Mouse (Mus musculus) embryo, embryonic 9.5 days (tissue): ENCODE data around the gene Aip.
A peak's percentile ranks its signal among the peaks of the same experiment; 100 is the strongest.

ENCODE experiments used
- DNase-seq: peaks from one replicate; pipeline ENCODE4 v3.0.0-alpha.2; 2017; ENCODE audit errors: extremely low spot score

The Aip gene

DNA sequence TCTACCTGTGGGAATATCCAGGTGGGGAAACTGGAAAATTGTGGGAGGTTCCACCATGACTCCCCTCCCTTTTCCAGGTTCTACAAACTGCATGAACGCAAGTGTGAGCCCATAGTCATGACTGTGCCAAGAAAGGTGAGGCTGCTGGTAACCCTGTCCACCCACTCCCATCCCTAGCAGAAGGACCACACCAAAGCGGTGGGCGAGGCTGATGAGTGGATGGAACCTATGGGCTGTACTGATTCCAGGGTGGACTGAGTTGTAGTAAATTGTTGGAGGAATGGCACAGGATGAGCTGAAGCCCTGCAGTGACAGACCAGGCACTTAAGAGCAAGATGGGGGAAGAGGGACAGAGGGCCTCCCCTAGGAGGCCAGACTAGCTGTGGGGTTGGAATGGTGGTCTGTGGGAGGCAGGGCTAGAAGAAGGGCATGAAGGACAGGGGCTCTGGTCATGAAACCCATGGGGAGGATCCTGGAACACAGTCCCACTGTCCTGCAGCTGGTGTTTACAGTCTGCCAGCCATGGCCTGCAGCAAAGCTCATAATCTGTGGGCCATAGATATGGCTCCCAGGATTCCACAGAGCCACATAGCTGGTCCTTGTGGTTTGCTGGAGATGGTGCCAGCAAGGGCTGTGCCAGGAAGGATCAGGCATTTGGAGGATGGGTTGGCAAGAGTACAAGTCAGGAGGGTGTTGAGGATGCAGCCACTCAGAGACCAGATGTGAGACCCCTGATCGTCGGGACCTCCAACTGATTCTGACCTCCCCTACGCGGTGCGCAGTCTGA lies 27.0 kb upstream of the Aip start:
- no peak for DNase-seq

DNA sequence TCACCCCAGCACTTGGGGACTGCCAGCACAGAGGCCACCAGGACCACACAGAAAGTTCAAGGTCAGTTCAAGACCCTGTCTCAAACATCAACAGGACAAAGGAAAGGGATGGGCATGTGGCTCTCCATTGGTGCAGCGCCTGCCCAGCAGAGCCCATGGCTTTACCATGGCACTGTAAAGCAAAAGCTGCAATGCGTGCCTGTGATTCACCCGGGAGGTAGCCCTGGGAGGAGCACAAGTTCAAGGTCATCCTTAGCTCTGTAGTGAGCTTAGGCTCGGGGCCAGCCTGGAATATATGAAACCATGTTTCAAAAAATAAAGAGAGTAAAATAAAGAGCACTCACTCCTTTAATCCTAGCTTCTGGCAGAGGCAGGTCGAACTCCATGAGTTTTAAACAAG lies 26.2 kb upstream of the Aip start:
- no peak for DNase-seq

DNA sequence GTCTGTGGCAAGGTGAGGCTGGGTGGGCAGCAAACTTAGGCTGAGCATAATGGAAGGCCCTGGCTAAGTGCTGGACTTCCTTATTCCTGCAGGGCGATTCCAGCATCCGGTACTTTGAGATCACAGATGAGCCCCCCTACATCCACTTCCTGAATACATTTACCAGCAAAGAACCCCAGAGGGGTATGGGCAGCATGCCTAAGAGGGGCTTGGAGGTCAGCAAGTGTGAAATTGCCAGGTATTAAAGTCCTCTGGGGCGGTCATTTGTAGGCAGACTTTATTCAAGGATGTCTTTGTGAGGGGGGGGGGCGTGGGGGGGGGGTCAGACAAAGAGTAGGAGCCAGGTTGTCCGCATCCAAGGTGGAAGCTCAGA lies 25.8 kb upstream of the Aip start:
- DNase-seq, result no peak

DNA sequence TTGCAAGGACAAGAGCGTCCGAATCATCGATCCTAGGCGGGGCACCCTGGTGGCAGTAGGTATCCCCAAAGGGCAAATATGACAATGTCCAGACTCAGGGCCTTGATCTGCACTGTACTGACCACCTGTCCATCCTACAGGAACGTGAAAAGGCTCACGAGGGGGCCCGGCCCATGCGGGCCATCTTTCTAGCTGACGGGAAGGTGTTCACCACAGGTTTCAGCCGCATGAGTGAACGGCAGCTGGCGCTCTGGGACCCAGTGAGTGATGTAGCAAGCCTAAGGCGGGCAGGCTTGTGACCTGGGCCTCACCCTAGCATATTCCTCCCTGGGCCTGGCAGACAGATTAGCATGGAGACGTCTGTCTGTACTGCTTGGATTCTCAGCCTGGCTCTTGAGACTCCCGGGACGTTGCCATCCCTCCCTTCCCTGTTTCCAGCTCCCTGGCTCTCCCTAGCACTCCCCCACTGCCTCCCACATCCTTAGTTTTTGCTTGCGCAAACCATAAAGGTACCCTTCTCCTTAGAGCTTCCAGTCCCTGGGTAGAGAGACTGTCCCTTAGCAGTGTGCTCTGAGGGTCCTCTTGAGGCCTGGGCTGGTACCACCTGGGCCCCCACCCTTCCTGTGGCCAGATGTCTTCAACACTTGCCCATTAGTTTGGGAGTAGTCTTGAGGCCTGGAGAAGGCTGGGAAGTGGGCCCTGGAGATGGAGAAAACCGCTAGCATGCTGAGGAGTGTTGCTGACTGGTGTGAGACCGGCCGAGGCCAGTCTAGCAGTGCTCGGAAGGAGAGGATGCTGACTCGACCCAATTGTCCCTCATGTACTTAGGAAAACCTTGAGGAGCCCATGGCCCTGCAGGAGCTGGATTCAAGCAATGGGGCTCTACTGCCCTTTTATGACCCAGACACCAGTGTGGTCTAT lies 25.2 kb upstream of the Aip start:
- DNase-seq, result no peak

DNA sequence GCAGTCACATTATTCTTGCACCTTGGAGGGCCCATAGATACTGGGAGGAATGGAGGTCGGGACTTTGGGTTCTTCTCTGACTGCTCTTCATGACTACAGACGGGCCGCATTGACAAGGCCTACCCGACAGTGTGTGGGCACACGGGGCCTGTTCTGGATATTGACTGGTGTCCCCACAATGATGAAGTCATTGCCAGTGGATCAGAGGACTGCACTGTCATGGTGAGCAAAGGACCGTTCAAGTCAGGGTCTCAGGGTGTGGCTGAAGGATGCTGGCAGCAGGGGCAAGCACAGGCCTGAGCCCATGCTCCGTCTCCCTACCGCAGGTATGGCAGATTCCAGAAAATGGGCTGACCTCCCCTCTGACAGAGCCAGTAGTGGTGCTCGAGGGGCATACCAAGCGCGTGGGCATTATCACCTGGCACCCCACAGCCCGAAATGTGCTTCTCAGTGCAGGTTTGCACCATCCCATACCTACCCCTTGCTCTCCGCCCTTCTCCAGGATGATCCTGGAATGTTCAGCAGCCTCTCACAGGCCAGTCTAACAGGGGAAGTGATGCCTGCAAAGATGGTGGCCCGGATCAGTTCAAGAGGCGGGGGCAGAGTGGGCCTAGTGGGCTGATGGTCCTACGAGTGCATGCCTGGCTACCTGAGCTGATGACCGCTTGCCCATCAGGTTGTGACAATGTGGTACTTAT lies 24.3 kb upstream of the Aip start:
- DNase-seq, result no peak

DNA sequence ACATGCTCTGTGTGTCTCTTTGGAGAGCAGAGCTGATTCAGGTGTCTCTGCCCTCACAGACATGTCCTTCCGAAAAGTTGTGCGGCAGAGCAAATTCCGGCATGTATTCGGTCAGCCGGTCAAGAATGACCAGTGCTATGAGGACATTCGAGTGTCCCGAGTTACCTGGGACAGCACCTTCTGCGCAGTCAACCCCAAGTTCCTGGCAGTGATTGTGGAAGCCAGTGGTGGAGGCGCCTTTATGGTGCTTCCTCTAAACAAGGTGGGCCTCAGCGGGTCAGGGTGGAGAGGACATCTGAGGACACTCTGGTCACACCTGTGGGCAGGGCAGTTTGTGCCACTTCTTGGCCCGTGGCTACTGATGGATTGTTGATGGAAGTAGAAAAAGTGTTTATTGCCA lies 23.6 kb upstream of the Aip start:
- no peak for DNase-seq

DNA sequence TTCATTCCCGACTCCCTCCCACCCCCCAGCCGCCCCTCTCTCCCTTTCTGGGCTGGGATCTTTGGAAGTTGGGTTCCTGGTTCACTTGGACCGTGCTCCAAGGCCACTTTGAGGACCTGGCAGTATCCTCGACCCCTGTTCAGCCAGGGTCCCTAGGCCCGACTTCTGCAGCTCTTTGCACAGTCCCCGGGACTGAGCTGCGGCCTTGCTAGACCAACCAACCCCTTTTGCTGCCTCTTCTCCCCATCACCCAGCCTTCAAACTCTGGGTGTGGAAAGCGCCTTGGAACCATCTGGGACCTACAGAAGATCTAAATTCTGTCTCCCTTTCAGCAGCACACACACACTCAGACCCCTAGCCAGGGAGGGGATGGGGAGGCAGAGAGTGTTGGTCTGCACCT lies 23.2 kb upstream of the Aip start:
- DNase-seq, result no peak

DNA sequence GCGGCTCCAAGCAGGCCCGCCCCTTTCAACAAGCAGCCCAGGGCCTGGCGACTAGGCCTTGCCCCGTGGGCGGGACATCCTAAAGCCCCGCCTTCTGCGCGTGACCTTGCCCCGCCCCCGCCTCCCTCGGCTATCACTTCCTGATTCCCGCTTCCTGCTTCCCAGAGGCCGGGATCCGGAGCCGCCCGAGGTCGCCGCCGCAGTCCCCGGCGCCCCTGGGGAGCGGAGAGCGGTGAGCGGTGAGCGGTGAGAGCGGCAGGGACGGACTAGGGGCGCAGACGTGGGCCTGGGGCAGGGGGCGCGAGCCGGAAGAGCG lies 22.8 kb upstream of the Aip start, which contains the start of gene Coro1b:
TSS of gene Coro1b (plus strand) at position 129 of the 316 bp plus-strand sequence.
- peak; percentile 98 for DNase-seq

DNA sequence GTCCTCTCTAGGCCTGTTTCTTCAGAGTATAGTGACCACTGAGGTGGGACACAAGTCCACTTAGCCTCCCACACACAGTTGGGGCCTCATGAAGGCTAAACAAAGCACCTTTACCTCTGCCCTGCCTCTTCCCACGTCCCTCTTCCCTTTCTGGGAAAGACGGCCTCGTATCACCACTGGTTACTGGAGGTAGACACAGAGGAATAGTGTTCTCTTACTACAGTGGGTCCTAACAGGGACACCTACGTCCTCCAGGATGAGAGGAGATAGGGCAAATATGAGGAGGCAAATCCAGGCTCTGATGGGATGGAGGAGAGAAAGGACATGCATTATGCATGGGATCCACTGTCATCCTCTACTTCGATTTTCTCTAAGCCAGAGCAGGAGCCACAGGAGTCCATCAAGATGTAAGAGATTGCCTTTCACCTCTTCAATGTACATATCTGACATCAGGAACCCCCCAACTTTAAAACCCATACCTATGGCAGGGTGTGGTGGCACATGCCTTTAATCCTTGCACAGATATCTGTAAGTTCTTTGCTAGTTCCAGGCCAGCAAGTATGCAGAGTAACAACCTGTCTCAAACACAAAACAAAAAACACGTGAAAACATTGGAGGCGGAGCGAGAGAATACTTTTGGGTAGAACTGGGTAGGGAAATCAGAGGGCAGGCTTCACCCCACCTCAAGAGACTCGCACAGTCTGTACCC lies 22.3 kb upstream of the Aip start:
- no peak for DNase-seq

DNA sequence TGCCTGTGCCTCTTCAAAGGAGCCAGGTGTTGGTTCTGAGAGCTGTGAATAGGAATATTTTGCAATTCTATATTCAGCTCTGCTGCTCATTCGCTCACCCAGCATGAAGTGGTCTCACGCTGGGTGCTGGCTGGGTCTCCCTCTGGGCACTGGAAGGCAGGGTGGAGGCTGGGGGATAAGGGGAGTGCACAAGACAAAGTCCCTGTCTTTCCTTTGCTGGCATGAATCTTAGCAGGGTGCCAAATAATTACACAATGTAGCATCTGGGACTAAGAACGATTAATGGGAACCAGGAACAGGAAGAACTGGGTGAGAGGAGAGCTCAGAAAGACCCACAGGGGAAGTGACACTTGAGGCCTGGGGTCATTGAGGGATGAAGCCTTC lies 21.4 kb upstream of the Aip start:
- no peak for DNase-seq

DNA sequence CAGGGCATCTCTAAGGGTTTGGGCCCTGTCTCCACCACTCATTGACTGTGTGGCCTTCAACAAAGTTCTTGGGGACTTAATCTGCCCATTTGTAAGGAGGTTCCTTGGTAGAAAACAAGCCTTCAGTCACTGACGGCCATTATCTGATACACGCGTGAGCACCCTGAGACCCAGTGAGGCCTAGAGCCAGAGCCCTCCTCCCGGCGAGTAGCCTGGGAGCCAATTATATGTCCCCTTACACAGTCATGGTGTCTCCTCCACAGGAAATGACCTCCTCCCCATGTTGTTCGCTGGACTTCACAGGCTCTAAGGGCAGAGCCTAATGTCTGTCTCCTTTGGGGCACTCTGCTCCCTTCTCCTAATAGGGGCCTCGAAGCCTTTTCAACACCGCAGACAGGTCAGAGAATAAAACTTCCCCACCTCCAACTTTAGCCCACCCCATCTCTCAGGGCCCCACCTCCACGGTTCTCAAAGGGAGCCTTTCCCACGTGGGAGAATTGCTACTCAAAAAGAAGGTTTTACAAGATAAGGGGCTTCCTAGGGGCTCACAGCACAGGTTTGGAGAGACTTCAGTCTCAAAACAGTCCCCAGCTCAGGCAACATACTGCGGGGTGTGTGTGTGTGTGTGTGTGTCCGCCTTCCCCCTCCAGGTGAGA lies 20.8 kb upstream of the Aip start:
- no peak for DNase-seq

DNA sequence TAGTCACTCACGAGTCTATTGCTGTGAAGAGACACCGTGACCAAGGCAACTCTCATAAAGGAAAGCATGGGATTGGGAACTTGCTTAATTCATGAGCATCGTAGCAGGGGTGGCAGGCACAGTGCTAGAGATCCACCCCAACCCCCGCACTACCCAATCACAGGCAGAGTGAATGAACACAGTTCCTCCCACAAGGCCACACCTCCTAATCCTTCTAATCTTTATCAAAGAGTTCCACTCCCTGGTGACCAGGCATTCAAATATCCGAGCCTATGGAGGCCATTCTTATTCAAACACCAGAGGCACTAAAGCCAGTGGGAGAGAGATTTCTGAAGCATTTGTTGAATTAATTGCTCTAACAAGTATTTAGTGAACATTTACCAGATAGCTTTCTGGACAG lies 20.3 kb upstream of the Aip start:
- no peak for DNase-seq

DNA sequence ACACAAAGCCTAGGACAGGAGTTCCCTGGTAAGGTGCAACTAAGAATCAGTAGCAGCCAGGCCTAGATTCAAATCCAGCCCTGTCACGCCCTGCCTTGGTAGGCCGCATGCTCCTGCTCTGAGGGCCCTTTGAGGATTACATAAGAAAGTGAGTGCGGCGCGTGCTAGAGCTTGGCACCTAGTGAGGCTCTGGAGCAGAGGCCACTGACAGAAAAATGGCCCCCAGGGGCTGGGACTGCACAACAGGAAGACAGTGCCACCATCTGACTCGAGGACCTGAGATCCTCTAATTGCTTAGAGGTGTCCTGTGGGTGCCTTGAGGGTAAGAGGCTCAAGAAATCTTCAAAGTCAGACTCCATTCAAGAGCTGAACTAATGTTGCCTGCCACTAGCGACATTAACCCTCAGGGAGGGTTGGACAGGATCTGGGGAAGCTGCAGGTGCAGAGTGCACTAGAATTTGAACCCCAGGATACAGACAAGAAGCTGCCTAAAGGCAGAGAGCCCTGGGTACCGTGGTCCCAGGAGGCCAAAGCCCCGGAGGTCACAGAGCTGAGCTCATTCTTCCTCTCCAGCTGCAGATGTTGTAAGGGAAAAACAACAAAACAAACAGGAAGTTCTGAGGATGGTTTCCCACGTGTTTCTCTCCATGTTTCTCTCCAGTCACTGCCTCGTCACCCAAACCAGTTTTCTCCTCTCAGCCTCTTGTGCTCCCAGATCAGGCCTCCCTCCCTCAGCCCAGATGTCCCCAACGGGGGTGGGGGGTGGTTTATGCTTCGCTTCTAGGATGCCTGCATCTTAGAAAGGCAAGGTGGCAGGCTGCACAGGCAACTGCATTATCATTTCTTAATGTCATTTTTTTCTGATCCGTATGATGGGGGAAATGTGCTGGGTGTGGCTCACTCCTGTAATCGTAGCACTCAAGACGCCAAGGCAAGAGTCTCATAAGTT lies 19.2 kb upstream of the Aip start:
- DNase-seq, result no peak

DNA sequence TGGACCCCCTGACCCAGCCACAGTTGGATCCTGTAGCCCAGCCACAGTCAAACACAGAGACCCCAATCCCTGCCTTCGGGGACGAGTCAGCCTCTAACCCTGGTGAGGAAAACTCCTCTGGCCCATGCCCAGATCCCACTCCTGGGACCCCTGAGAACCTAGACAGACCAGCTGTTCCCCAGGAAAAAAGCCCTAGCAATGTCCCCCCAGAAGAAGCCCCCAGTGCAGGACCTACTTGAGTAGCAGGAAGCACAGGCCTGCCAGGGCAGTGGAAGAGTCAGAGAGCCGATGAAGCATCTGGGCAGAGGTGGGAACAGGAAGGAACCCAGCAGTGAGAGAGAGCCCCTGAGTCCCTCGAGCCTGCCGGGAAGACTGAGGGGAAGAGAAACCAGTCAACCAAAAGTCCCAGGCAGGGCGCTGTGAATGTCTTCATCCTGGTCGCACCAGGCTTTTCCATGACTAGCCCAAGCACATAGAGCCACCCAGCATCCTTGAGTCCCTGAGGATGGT lies 18.2 kb upstream of the Aip start, which contains the start of gene Cabp4:
TSS of gene Cabp4 (minus strand) at position 275 of the 510 bp plus-strand sequence.
- no peak for DNase-seq

DNA sequence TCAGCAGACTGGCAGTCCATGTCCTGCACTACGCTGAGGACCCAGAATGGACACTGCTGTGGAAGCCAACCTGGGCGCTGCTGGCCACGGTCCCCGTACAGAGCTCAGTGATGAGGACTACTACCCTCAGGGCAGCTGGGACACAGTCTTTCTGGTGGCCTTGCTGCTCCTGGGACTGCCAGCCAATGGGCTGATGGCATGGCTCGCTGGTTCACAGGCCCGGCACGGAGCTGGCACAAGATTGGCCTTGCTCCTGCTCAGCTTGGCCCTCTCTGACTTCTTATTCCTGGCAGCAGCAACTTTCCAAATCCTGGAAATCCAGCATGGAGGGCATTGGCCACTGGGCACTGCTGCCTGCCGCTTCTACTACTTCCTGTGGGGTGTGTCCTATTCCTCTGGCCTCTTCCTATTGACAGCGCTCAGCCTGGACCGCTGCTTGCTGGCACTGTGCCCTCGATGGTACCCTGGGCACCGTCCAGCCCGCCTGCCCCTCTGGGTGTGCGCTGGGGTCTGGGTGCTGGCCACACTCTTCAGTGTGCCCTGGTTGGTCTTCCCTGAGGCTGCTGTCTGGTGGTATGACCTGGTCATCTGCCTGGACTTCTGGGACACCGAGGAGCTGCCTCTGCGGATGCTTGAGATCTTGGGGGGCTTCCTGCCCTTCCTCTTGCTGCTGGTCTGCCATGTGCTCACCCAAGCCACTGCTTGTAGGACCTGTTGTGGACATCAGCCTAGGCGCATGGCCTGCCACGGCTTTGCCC lies 16.9 kb upstream of the Aip start:
- DNase-seq, result no peak

DNA sequence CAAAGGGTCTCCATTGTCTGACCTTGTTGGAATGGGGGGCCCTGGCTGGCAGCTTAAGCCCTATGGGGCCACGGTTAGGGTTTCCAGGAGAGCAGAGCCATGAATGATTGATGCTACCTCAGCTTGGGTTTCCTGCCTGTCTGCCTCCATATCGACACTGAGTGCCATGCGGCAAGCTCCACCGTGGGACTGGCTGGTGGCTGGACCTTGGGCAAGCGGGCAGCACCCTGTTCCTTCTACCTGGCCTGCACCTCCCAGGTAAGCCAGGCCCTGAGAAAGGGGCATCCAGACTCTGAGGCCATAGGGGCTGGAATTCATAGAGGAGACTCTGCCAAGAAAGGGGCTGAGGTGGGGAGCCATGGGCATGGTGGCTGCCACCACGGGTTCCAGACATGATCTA lies 14.5 kb upstream of the Aip start:
- DNase-seq, result no peak

DNA sequence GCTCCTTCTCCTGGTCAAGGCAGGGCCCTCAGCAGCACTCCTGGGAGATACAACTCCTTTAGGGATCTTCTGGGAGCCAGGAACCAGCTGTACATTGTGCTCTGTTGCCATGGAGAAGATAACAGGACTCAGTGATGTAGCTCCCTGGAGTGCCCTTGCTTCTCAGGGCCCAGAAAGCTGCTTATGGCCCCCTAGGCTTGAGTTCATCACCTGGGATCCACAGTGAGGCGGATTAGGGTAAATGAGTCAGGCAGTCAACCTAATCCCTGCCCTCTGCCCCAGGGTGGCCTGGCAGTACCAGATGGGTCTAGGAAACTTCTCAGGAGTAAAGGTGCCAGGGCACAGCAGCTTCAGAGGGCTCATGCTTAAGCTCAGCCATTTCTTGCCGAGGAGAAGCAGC lies 13.8 kb upstream of the Aip start, which contains the start of gene Gpr152:
TSS of gene Gpr152 (plus strand) at position 342 of the 400 bp plus-strand sequence.
- no peak for DNase-seq

DNA sequence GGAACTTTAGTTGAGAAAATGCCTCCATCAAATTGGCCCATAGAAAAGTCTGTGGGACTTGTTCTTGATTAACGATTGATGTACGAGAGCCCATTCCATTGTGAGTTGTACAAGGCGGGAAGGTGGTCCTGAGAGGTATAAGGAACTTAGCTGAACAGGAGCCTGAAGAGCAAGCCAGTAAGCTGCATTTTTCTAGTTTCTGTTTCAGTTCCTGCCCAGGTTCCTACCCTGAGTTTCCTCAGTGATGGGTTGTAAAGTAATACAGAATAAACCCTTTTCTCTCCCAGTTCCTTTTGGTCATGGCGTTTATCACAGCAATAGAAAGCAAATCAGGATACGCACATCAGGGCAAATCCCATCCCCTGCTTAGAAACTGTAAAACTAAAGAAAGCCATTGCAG lies 12.3 kb upstream of the Aip start:
- no peak for DNase-seq

DNA sequence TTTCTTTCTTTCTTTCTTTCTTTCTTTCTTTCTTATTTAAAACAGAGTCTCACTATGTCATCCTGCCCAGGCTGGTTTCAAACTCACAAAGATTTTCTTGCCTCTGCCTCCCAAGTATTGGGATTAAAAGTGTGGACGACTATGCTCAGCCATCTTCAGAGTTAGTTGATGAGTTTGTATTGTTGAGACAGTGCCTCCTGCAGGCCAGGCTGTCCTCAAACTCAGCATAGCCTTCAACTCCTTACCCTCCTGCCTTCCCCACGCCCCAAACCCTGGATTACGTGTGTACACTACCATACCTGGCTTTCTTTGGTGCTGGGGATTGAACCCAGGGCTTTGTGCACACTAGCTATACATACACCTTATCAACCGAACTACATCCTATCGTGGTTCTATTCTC lies 10.8 kb upstream of the Aip start:
- no peak for DNase-seq
